Mouse (Mus musculus): ENCODE results near the gene Patj. TPM values are rescaled to one million over a fixed set of nuclear protein-coding genes. Genes with fewer than 3 reads are reported as not detected.
A peak's percentile ranks its signal among the peaks of the same experiment; 100 is the strongest.

The Patj gene
- total RNA-seq, 2 experiments from 2014 or later: 15.7 to 17.2 TPM

GRCm38 (mm10) chr4:98508471-98509271, 113.1 kb downstream of the Patj start:
- intact Hi-C loops (cut with DNase I): no loop called here
- DNase-seq: peak; percentile 15 to 27

GRCm38 (mm10) chr4:98509939-98510338, 114.4 kb downstream of the Patj start:
- DNase-seq: no peak
- intact Hi-C loops (cut with DNase I): no loop called here

- intact Hi-C loops (cut with DNase I): no loop called here
- peak; percentile 76 to 77 for DNase-seq
Measured at GRCm38 (mm10) chr4:98511296-98511695, 115.7 kb downstream of the Patj start.

GRCm38 (mm10) chr4:98511964-98512743, 116.6 kb downstream of the Patj start:
- intact Hi-C loops (cut with DNase I): no loop called here
- DNase-seq: peak in 1 of 2 experiments; percentile 19

GRCm38 (mm10) chr4:98520492-98520891, 124.9 kb downstream of the Patj start:
- no peak for DNase-seq
- intact Hi-C loops (cut with DNase I): no loop called here

- intact Hi-C loops (cut with DNase I): no loop called here
- no peak for DNase-seq
Measured at GRCm38 (mm10) chr4:98524525-98524924, 128.9 kb downstream of the Patj start.

GRCm38 (mm10) chr4:98535446-98535845, 139.9 kb downstream of the Patj start:
- intact Hi-C loops (cut with DNase I): no loop called here
- DNase-seq: no peak

GRCm38 (mm10) chr4:98541591-98541990, 146.0 kb downstream of the Patj start:
- intact Hi-C loops (cut with DNase I): loop anchor here (5.0 kb wide), 1 partner anchor 346 kb away; no protein-coding TSS in a partner anchor
- no peak for DNase-seq

- intact Hi-C loops (cut with DNase I): loop anchor here (5.0 kb wide), 1 partner anchor 344 kb away; no protein-coding TSS in a partner anchor
- no peak for DNase-seq
Measured at GRCm38 (mm10) chr4:98543001-98543400, 147.4 kb downstream of the Patj start.

- intact Hi-C loops (cut with DNase I): loop anchor here (1.0 to 5.0 kb wide), 2 partner anchors 82 to 157 kb away; no protein-coding TSS in a partner anchor
- DNase-seq: peak; percentile 46 to 48
Measured at GRCm38 (mm10) chr4:98545376-98545775, 149.8 kb downstream of the Patj start.

- intact Hi-C loops (cut with DNase I): loop anchor here (5.0 kb wide), 1 partner anchor 81 kb away; no protein-coding TSS in a partner anchor
- no peak for DNase-seq
Measured at GRCm38 (mm10) chr4:98546456-98547176, 151.0 kb downstream of the Patj start.

GRCm38 (mm10) chr4:98549491-98549890, 153.9 kb downstream of the Patj start:
- intact Hi-C loops (cut with DNase I): loop anchor here (5.0 kb wide), 1 partner anchor 78 kb away; no protein-coding TSS in a partner anchor
- no peak for DNase-seq

- intact Hi-C loops (cut with DNase I): no loop called here
- no peak for DNase-seq
Measured at GRCm38 (mm10) chr4:98550116-98550515, 154.5 kb downstream of the Patj start.

- no peak for DNase-seq
- intact Hi-C loops (cut with DNase I): no loop called here
Measured at GRCm38 (mm10) chr4:98555666-98556065, 160.1 kb downstream of the Patj start.

- intact Hi-C loops (cut with DNase I): no loop called here
- no peak for DNase-seq
Measured at GRCm38 (mm10) chr4:98556449-98556848, 160.9 kb downstream of the Patj start.

- intact Hi-C loops (cut with DNase I): no loop called here
- DNase-seq: peak; percentile 72 to 73
Measured at GRCm38 (mm10) chr4:98557192-98557591, 161.6 kb downstream of the Patj start.

- no peak for DNase-seq
- intact Hi-C loops (cut with DNase I): loop anchor here (5.0 kb wide), 1 partner anchor 52 kb away; no protein-coding TSS in a partner anchor
Measured at GRCm38 (mm10) chr4:98560196-98560830, 164.7 kb downstream of the Patj start.

GRCm38 (mm10) chr4:98563082-98563481, 167.5 kb downstream of the Patj start:
- DNase-seq: peak in 1 of 2 experiments; percentile 8
- intact Hi-C loops (cut with DNase I): loop anchor here (5.0 kb wide), 1 partner anchor 49 kb away; no protein-coding TSS in a partner anchor

GRCm38 (mm10) chr4:98563506-98564195, 168.1 kb downstream of the Patj start:
- intact Hi-C loops (cut with DNase I): loop anchor here (5.0 kb wide), 1 partner anchor 49 kb away; no protein-coding TSS in a partner anchor
- DNase-seq: peak; percentile 69 to 82

All from heart, postnatal 10 days (tissue).